Mouse (Mus musculus) stomach, embryonic 14.5 days (tissue): ENCODE results near the gene Lyg1. TPM values are rescaled to one million over a fixed set of nuclear protein-coding genes. Genes with fewer than 3 reads are reported as not detected.

Experiments used
- polyA plus RNA-seq: library from polyadenylated mRNA; unstranded; fragments of >200 nt; fragmentation: Nextera tagmentation; extraction: Ambion mirVana; gene quantifications from 2 replicates; pipeline ENCODE4 v1.2.1, GENCODE M21; 2014

The Lyg1 gene
- polyA plus RNA-seq, 1 experiment from 2014 or later: not detected

Other genes starting within 250 kb of the Lyg1 start
- 6.6 and 8.0 TPM in 2 replicates for gene 2010300C02Rik, start 237.7 kb downstream of the Lyg1 start, polyA plus RNA-seq
- 6.1 and 6.3 TPM in 2 replicates for gene Tsga10, start 91.3 kb downstream of the Lyg1 start, polyA plus RNA-seq
- 8.5 and 10.2 TPM in 2 replicates for gene Lipt1, start 86.0 kb downstream of the Lyg1 start, polyA plus RNA-seq
- gene Mitd1, start 67.3 kb downstream of the Lyg1 start, polyA plus RNA-seq: 28.8 and 33.0 TPM in 2 replicates
- gene Mrpl30, start 67.3 kb downstream of the Lyg1 start, polyA plus RNA-seq: 249 and 272 TPM in 2 replicates
- gene Lyg2, start 41.3 kb downstream of the Lyg1 start, polyA plus RNA-seq: not detected in 2 replicates
- 132 and 144 TPM in 2 replicates for gene Txndc9, start 40.1 kb upstream of the Lyg1 start, polyA plus RNA-seq
- 29.5 and 30.4 TPM in 2 replicates for gene Eif5b, start 40.3 kb upstream of the Lyg1 start, polyA plus RNA-seq
- gene Rev1, start 172.0 kb upstream of the Lyg1 start, polyA plus RNA-seq: 28.8 and 32.8 TPM in 2 replicates